Mouse (Mus musculus): ENCODE data around the gene Rps12. TPM values are rescaled to one million over a fixed set of nuclear protein-coding genes. Genes with fewer than 3 reads are reported as not detected.
"Not testable (repeated sequence)": the region's sequence is repeated elsewhere in the genome, so short reads cannot be mapped to it uniquely, and the experiment has no call there.

Gene Rps12
- polyA plus RNA-seq, 1 experiment from 2014 or later, result 179 TPM

GRCm38 (mm10) chr10:23799933-23800332 is 12.9 kb upstream of the Rps12 start:
- Histone ChIP-seq H3K27ac (no peak overlapping the region), H3K4me2 (replicated peaks) (no peak overlapping the region), H3K9ac (no peak overlapping the region), H3K9me3 (no peaks in the 10 kb centered on the region), H3K27me3 (no peaks in the 10 kb centered on the region), H3K4me3 (no peak overlapping the region), H3K4me1 (peaks cover 9% of the 10 kb centered on the region; the same call in 1 of the 2 replicates), H3K36me3 (peaks cover 46% of the 10 kb centered on the region)
- ATAC-seq (ENCODE audit: low FRiP score, low read depth), result no peak
- WGBS, result 47% methylated on average over 3 of the region's 3 CpGs

GRCm38 (mm10) chr10:23798142-23798541 is 11.1 kb upstream of the Rps12 start:
- peak overlapping the region; percentile 7; the same call in 1 of the 2 replicates for H3K4me3 ChIP-seq
- no peak for ATAC-seq (ENCODE audit: low FRiP score, low read depth)
- WGBS, result 71% methylated on average over 1 of the region's 1 CpGs
- no peaks in the 10 kb centered on the region for H3K27me3 ChIP-seq
- H3K9ac ChIP-seq, result 0 out of 2 replicates have a peak overlapping the region, but pooled peaks have one; percentile 39
- peaks cover 32% of the 10 kb centered on the region for H3K36me3 ChIP-seq
- no peak overlapping the region for H3K27ac ChIP-seq
- peaks cover 9% of the 10 kb centered on the region; the same call in 1 of the 2 replicates for H3K4me1 ChIP-seq
- peak overlapping the region; percentile 73 for H3K4me2 ChIP-seq (replicated peaks)
- no peaks in the 10 kb centered on the region for H3K9me3 ChIP-seq

- H3K27ac ChIP-seq, result no peak overlapping the region
- WGBS, result 9% methylated on average over 3 of the region's 3 CpGs
- ATAC-seq (ENCODE audit: low FRiP score, low read depth), result no peak
- no peaks in the 10 kb centered on the region for H3K27me3 ChIP-seq
- H3K4me3 ChIP-seq, result peak overlapping the region; percentile 76
- H3K4me1 ChIP-seq, result peaks cover 9% of the 10 kb centered on the region; the same call in 1 of the 2 replicates
- peak overlapping the region; percentile 86 for H3K9ac ChIP-seq
- no peaks in the 10 kb centered on the region for H3K9me3 ChIP-seq
- H3K4me2 ChIP-seq (replicated peaks), result peak overlapping the region; percentile 73
- peaks cover 27% of the 10 kb centered on the region for H3K36me3 ChIP-seq
Observed at GRCm38 (mm10) chr10:23797606-23798005, 10.5 kb upstream of the Rps12 start.

GRCm38 (mm10) chr10:23796551-23797503 is 9.8 kb upstream of the Rps12 start, which contains the start of gene Slc18b1:
Gene Slc18b1, plus strand, starts transcription at chr10:23796986.
- H3K9ac ChIP-seq, result peak within 1 kb of the TSS; percentile 86
- peak within 1 kb of the TSS; percentile 29; the same call in 1 of the 2 replicates for H3K27ac ChIP-seq
- WGBS, result 5% methylated on average over 43 of the region's 43 CpGs
- peaks cover 19% of the 10 kb centered on the region for H3K36me3 ChIP-seq
- no peaks in the 10 kb centered on the region for H3K9me3 ChIP-seq
- peak within 1 kb of the TSS; percentile 76 for H3K4me3 ChIP-seq
- peaks cover 9% of the 10 kb centered on the region; the same call in 1 of the 2 replicates for H3K4me1 ChIP-seq
- H3K4me2 ChIP-seq (replicated peaks), result peak within 1 kb of the TSS; percentile 73
- no peaks in the 10 kb centered on the region for H3K27me3 ChIP-seq
- ATAC-seq (ENCODE audit: low FRiP score, low read depth), result peak; percentile 69

- Histone ChIP-seq H3K36me3 (peaks cover 11% of the 10 kb centered on the region), H3K4me3 (peak overlapping the region; percentile 76), H3K9me3 (no peaks in the 10 kb centered on the region), H3K9ac (no peak overlapping the region), H3K4me2 (replicated peaks) (peak overlapping the region; percentile 73), H3K27me3 (no peaks in the 10 kb centered on the region), H3K4me1 (peaks cover 9% of the 10 kb centered on the region; the same call in 1 of the 2 replicates), H3K27ac (0 out of 2 replicates have a peak overlapping the region, but pooled peaks have one; percentile 29)
- no peak for ATAC-seq (ENCODE audit: low FRiP score, low read depth)
- WGBS, result 67% methylated on average over 9 of the region's 9 CpGs
Observed at GRCm38 (mm10) chr10:23795871-23796520, 8.9 kb upstream of the Rps12 start.

GRCm38 (mm10) chr10:23788056-23788600 is 1.1 kb upstream of the Rps12 start:
- Histone ChIP-seq H3K4me1 (peaks cover 44% of the 10 kb centered on the region), H3K36me3 (peaks cover 30% of the 10 kb centered on the region), H3K9ac (peak overlapping the region; percentile 77), H3K27me3 (no peaks in the 10 kb centered on the region), H3K4me3 (peak overlapping the region; percentile 91), H3K4me2 (replicated peaks) (peak overlapping the region; percentile 75), H3K27ac (peak overlapping the region; percentile 91), H3K9me3 (no peaks in the 10 kb centered on the region)
- no peak for ATAC-seq (ENCODE audit: low FRiP score, low read depth)
- WGBS, result 8% methylated on average over 8 of the region's 8 CpGs

- Histone ChIP-seq H3K9ac (peak overlapping the region; percentile 95), H3K4me3 (peak overlapping the region; percentile 91), H3K4me2 (replicated peaks) (peak overlapping the region; percentile 93), H3K27ac (peak overlapping the region; percentile 58), H3K4me1 (peaks cover 48% of the 10 kb centered on the region), H3K36me3 (peaks cover 38% of the 10 kb centered on the region)
- H3K9me3 ChIP-seq, H3K27me3 ChIP-seq: not testable (repeated sequence)
- under 1% methylated on average over 23 of the region's 23 CpGs for WGBS
- peak; percentile 25 for ATAC-seq (ENCODE audit: low FRiP score, low read depth)
Observed at GRCm38 (mm10) chr10:23786631-23787038, 440 bp downstream of the Rps12 start.

- Histone ChIP-seq H3K4me2 (replicated peaks) (peak overlapping the region; percentile 93), H3K9me3 (no peaks in the 10 kb centered on the region), H3K9ac (peak overlapping the region; percentile 95), H3K27me3 (no peaks in the 10 kb centered on the region), H3K4me1 (peaks cover 48% of the 10 kb centered on the region), H3K36me3 (peaks cover 42% of the 10 kb centered on the region), H3K27ac (peak overlapping the region; percentile 58; the same call in 1 of the 2 replicates), H3K4me3 (peak overlapping the region; percentile 91)
- ATAC-seq (ENCODE audit: low FRiP score, low read depth), result no peak
- WGBS, result under 1% methylated on average over 4 of the region's 4 CpGs
Observed at GRCm38 (mm10) chr10:23786040-23786439, 1.0 kb downstream of the Rps12 start.

- H3K36me3 ChIP-seq, result peaks cover 46% of the 10 kb centered on the region
- peak overlapping the region; percentile 91 for H3K4me3 ChIP-seq
- 43% methylated on average over 7 of the region's 7 CpGs for WGBS
- ATAC-seq (ENCODE audit: low FRiP score, low read depth); H3K9me3 ChIP-seq; H3K27ac ChIP-seq; H3K27me3 ChIP-seq: not testable (repeated sequence)
- peak overlapping the region; percentile 93 for H3K4me2 ChIP-seq (replicated peaks)
- H3K4me1 ChIP-seq, result peaks cover 48% of the 10 kb centered on the region
- peak overlapping the region; percentile 95 for H3K9ac ChIP-seq
Observed at GRCm38 (mm10) chr10:23785599-23785998, 1.5 kb downstream of the Rps12 start.

- no peaks in the 10 kb centered on the region for H3K27me3 ChIP-seq
- H3K4me1 ChIP-seq, result peaks cover 48% of the 10 kb centered on the region
- 52% methylated on average over 2 of the region's 2 CpGs for WGBS
- ATAC-seq (ENCODE audit: low FRiP score, low read depth), result no peak
- no peak overlapping the region for H3K27ac ChIP-seq
- peaks cover 49% of the 10 kb centered on the region for H3K36me3 ChIP-seq
- no peak overlapping the region for H3K4me3 ChIP-seq
- H3K4me2 ChIP-seq (replicated peaks), result no peak overlapping the region
- no peaks in the 10 kb centered on the region for H3K9me3 ChIP-seq
- peak overlapping the region; percentile 26; the same call in 1 of the 2 replicates for H3K9ac ChIP-seq
Observed at GRCm38 (mm10) chr10:23784121-23784520, 3.0 kb downstream of the Rps12 start.

GRCm38 (mm10) chr10:23783493-23783884 is 3.6 kb downstream of the Rps12 start:
- no peak for ATAC-seq (ENCODE audit: low FRiP score, low read depth)
- no peak overlapping the region for H3K4me3 ChIP-seq
- no peak overlapping the region for H3K4me2 ChIP-seq (replicated peaks)
- 0 out of 2 replicates have a peak overlapping the region, but pooled peaks have one; percentile 10 for H3K9ac ChIP-seq
- WGBS, result 29% methylated on average over 2 of the region's 2 CpGs
- no peaks in the 10 kb centered on the region for H3K9me3 ChIP-seq
- peaks cover 42% of the 10 kb centered on the region for H3K4me1 ChIP-seq
- no peak overlapping the region for H3K27ac ChIP-seq
- H3K27me3 ChIP-seq, result no peaks in the 10 kb centered on the region
- peaks cover 49% of the 10 kb centered on the region for H3K36me3 ChIP-seq

Measured in limb, embryonic 13.5 days (tissue).